Mouse (Mus musculus) liver (tissue): Measurements from ENCODE around the gene Noct.
A peak's percentile ranks its signal among the peaks of the same experiment; 100 is the strongest.
"Not testable (repeated sequence)": the region's sequence is repeated elsewhere in the genome, so short reads cannot be mapped to it uniquely, and the experiment has no call there.

Experiments used
- DNase-seq: peaks from one replicate; pipeline ENCODE4 v3.0.0-alpha.2; 2020; ENCODE audit warnings: mixed read lengths

Gene Noct

DNA sequence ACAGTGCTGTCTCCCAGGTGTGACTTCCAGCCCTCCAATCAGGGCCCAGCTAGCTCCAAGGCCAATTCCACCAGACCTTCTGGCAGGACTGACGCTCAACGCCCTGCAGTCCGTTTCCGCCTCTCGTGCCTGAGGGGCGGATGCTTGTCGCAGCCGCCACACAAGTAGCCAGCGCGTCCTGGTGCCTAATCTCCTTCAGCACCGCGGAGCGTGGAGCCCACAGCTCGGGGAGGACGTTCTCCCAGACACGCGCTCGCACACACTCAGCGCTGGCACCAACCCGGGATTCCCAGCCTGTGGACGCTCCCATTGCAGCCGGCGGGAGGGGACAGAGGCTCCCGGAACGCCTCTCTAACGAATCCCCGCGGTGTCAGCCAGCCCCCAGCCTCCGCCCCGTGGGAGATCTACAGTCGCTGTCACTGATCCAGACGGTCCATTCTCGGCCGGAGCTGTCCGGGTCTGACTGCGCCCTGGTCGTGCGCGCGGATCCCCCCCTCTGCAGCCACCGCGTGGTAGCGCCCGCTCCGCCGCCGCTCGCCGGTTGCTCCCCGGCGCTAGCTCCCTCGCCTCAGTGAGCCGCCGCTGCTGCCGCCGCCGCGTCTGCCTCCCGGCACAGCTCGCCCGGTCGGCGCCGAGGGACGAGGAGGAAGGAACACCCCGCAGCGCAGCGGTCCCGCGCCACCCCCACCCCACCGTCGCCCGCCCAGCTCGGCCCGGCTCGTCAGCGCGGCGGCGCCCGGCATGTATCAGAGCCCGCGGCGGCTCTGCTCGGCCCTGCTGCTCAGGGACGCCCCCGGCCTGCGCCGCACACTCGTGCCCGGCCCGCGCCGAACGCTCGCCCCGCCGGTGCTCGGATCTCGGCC, at the start of gene Noct:
Gene Noct (plus strand): TSS at position 85 of the 863 bp plus-strand sequence.
- peak; percentile 95 for DNase-seq

DNA sequence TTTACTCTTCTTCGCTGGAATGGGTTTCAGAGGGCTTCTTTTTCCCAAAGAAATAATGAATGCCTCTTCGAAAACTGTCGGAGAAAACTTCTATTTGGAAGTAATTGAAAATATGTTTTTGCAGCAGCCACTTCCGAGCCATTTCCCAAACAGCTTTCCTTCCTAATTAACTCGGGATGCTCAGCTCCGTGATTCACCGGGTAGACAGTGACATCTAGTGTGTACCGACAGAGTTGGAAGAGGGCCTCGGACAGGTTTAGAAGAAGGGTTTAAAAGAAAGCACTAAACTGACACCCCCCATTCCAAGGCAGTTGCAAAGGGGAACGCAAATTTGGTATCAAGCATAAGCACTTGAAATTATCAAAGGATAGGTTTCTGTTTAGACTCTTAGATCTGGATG, 46.1 kb upstream of the Noct start:
- no peak for DNase-seq

DNA sequence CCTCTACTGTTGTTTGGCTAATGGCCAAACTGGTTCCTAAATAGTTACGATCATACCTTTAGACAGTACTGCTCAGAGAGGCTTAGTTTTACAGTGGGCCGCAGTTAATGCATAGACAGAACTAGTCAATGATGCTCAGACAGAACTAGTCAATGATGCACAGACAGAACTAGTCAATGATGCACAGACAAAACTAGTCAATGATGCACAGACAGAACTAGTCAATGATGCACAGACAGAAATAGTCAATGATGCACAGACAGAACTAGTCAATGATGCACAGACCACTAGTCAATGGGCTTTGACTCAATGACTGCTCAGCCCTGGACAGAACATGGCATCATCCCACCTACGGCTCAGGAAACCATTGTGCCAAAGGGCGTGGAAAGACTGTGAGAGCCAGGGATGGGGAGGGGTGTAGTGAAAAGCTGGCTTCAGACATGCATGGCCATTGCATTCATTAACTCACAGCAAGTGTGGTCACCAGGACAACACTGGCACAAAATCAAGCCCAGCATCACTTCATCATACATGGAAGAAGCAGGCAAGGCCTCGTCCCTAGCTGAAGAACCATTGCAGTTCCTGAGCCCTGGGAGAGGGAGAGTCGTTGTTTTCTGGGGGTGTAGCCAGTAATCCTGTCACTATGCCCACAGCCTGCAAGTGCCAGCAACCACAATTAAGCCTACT, 44.6 kb upstream of the Noct start:
- DNase-seq = no peak

DNA sequence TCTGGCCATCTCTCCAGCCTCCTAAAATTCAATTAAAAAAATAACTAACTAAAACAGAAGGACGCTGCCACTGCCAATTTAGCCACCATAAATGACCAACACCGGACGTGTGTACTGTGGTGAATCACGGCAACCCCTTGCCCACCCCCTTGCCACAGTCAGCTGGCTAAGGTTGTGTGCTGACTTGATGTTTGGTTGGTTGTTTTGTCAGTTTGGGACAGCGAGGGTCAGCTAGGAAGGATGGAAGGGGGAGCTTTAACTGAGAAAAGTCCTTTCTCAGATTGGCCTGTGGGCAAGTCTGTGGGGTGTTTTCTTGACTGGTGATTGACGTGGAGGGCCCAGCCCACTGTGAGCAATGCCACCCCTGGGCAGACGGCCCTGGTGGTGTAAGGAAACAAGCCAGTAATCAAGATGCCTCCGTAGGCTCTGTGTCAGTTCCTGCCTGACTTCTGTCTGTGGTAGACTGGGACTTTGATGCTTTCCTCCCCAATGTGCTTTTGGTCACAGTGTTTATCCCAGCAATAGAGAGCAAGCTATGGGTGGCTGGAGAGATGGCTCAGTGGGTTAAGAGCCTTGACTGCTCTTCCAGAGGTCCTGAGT, 43.8 kb upstream of the Noct start:
- no peak for DNase-seq

DNA sequence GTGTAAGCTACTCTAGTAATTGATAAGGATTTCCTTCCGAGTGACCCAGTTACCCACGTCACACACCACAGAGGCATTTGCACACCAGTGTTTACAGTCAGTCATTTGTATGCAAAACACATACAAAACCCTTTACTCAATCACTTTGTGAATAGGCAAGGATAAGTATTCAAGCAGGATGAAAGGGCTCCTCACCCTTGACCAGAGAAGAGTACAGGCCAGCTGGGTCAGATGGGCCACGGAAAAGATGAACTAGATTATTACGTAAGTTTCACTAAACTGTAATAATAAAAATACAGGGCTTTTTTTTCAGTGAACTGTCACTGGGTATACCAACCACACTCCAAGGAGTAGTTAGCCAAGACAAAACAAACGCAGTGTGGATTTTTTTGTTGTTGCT, 41.8 kb upstream of the Noct start:
- DNase-seq = no peak

DNA sequence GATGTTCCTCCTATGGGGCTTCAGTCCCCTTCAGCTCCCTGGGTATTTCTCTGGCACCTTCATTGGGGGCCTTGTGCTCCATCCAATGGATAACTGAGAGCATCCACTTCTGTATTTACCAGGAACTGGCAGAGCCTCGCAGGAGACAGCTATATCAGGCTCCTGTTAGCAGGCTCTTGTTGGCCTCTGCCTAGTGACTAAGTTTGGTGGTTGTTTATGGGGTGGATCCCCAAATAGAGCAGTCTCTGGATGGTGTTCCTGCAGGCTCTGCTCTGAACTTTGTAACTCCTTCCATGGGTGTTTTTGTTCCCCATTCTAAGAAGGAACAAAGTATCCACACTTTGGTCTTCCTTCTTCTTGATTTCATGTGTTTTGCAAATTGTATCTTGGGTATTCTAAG, 40.7 kb upstream of the Noct start:
- DNase-seq = not testable (repeated sequence)

DNA sequence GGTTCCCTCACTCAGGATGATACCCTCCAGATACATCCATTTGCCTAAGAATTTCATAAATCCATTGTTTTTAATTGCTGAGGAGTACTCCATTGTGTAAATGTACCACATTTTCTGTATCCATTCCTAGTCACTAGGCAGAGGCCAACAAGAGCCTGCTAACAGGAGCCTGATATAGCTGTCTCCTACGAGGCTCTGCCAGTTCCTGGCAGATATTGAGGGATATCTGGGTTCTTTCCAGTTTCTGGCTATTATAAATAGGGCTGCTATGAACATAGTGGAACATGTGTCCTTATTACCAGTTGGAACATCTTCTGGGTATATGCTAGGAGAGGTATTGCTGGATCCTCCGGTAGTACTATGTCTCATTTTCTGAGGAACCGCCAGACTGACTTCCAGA, 40.3 kb upstream of the Noct start:
- DNase-seq = not testable (repeated sequence)

DNA sequence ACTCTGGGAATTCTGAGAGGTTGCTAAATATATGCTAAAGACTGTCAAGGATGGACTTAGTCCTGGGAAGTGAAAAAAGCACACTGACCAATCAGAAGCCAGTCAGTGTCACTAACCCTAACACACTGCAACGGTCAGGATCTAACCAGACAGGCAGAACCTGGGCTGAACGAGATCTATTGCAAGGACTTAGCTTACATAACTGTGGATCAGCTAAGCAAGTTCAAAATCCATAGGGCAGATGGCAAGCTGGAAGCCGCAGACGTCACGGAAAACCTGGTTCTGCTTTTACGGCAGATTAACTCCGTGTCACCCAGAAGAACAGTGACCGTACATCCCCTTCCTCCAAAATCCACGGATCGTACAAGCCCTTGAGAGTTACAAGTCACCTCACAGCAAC, 39.5 kb upstream of the Noct start:
- no peak for DNase-seq

DNA sequence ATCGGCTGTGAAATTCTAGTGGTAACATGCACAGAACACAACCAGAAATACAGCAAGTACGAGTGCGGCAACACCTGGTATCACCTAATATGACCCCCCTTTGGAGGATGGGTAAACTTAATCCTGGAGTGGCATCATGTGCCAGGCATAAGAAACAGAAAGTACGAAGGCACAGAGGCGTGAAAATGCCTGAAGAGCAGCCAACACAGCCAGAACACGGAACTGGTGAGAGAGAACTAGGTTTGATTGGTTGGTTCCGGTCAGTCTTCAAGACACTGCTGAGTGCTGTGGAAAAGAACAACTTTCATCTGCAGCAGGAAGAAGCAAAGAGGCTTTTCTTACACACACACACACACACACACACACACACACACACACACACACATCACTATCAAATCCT, 38.8 kb upstream of the Noct start:
- DNase-seq = no peak

DNA sequence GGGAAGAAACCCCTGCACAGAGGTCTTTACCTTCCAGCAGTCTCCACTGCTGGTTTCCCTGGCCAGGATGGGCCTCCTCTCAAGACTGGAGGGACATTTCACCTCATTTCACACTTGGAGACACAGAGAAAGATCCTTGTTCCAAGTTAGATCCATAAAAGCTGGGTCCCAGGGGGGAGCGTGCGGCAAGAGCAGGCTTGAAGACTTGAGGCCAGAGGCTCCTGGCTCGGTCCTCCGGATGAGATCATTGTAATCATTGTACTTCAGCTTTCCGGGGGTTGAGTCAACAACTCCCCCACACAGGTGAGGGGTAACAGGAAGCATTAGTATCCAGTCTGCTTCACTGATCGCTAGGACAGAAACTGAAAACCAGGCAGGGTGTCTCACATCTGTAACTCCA, 30.2 kb upstream of the Noct start:
- no peak for DNase-seq

DNA sequence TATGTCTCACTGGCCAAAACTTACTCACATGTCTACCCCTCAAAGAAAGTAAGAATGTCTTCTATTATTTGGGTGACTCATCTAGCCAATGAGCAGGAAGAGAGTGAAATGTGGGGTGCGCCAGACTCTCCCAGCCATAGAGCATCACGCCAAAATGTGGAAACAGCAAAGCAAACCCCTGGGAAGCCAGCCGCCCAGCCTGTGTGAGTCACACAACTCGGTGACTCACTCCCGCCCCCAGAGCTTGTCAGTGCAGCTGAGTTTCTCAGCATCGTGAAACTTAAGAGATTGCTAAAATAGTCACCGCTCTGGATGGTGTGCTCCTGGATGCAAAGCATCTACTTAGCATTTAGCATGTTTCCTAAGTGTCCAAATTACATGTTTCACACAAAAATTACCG, 28.9 kb upstream of the Noct start:
- DNase-seq = peak; percentile 18

DNA sequence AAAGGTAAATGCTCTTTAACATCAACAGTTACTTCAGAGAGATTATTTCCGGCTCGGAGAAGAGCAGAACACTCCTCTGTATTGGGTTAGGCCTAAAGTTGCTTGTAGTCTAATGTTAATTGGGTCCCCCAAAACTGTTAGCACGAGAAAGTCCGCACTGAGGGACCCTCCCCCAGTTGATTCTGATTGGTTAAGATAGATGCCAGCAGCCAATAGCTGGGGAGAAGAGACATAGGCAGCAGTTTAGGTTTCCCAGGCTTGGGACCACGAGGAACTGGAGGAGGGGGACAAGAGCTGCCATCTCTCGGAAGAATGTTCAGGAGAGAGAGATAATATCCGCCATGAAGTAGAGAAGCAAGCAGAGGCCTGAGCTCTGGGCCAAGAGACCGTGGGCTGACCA, 28.5 kb upstream of the Noct start:
- DNase-seq = no peak

DNA sequence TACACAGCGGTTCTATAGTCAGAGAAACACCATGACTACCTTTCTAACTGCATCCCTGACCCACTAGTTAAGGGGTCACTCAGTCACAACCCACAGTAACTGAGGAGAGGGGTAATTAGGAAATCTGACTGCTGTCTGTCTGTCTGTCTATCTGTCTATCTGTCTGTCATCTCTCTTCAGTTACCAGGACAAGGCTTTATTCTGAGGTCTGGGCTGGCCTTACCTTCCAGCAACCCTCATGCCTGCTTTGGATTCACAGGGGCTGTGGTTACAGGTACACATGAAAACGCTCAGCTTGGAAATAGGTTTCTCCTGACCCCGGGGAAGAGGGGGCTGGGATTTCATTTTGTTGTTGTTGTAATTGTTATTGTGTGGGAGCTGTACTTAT, 27.5 kb upstream of the Noct start:
- no peak for DNase-seq

DNA sequence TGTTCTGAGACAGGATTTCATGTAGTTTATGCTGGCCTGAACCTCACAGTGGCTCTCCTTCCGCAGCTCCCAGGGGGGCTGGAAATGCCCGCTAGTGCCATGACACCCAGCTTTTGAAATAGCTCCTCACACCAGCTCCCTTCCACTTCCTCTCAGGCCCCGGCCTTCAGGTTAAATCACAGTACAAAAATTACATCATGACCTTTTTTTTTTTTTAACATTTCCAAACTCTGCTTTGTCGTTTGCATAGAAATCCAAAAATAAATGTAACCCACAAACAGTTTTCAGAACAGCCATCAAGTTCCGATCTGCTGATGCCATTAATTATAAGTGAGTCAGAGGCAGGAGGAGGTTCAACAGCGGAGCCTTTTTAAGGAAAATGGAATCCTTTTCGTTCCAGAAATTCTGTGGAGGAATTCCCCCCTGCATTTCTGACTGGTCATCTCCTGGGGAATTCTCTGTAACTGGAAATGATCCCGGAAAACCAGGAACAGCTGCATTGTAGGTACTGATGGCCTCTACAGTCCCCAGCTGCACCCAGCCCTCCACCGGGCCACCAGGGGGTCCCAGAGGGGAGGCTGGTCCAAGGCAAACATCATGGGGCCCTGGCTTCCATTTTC, 27.0 kb upstream of the Noct start:
- no peak for DNase-seq

DNA sequence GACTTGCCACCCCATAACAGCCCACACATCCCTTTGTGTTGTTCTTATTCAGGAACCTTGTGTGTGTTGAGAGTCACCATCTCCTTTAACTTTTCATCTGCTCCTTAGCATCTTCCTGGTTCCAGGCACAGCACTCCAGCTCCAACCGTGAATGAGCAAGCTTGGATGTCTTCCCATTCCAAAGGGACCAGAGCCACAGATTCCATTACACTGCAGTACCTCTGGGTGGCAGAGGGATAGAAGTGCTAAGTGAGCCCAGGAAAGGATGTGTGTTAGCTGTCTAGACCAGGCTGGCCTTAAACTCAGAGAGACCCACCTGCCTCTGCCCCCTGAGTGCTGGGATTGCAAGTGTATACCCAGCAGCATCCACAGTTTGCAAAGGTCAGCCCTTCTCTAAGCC, 26.0 kb upstream of the Noct start:
- no peak for DNase-seq

DNA sequence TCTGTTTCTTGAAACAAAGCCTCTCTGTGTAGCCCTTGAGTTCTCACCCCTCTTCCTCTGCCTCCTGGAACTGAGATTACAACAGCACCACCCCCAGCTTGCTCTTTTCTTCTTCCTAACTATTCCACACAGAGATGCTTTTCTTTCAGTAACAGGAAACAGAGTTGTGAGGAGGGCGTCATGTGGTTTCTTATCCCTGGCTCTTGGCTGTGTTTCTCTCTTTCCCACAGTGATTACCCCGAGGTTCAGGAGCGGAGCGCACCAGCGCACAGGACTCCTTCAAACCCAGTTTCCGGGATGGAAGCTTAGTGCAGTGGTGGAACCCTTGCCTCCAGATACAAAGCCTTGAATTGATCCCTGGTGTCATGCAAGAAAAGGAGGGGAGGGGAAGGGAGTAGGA, 25.1 kb upstream of the Noct start:
- DNase-seq = no peak

DNA sequence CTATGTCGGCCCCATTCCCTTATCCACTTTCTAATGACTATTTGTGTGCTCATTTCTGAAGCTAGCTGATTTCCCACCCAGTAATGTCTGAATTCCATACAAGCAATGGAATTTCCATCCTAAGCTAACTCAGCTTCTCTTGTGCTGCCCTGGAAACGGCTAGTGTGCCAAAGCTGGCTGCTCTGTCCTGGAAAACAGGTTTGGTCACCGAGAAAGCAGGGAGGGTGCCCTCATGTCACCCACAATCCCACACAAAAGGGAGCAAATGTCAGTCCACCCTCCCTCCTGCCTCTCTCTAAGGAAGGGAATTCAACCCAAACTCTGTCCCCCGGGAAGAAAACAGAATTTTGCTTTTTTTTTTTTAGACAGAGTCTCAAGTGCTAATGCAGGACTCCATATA, 23.9 kb upstream of the Noct start:
- no peak for DNase-seq

DNA sequence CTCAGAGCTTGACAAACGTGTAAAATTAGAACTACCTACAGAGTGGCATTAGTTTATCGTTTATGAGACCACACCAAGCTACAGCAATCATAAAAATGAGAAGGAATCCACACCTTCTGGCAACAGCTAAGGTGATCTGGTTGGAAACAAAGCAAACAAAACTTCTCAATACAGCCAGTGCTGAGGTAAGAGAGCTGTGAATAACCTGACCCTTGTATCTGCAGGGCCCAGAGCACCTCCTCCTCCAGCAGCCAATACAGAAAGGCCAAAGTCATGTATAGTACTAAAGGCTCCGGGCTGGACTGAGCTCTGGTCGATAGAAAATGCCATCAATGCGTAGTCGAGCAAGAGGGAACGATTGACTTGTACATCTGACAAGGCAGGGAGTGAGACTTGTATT, 23.4 kb upstream of the Noct start:
- DNase-seq = no peak

DNA sequence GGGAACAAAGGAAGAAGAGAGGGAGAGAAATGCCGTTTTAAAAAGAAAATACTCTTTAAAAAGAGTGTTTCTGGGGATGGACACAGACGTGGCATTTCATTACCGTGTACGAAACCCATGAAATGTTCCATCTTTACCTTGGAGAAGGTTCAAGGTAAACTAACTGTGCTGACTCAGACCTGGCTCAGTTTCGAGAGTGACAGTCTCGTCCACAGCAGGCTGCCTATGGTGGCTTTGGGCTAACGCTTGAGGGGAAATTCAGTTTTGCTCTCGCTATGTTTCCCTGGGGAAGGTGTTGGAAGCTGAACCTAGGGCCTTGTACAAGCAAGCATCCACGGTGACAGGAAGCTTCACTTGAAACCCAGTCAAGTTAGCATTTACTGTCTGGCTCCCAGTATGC, 22.3 kb upstream of the Noct start:
- no peak for DNase-seq

DNA sequence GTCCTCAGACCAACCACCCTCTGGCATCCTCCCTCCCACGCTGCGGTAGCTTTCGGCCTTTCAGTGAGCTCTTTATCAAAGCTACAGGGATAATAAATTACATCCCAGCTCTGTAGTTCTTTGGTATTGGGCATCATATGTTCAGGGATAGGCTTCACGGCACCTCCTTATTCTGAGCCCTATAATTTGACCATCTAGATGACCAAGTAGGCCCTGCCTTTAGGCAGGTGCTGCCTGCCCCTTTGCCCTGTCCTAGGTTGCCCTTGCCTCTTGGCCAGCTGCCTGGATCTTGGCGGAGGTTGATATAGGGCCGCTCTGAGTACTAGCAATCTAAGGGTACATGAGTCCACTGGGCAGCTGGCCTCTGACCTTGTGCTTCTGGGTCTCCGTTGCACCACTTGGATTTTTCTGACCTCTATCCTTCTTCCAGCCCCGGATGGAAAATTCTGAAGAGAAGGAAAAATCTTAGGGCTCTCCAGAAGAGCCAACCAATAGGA, 21.7 kb upstream of the Noct start:
- DNase-seq = no peak

DNA sequence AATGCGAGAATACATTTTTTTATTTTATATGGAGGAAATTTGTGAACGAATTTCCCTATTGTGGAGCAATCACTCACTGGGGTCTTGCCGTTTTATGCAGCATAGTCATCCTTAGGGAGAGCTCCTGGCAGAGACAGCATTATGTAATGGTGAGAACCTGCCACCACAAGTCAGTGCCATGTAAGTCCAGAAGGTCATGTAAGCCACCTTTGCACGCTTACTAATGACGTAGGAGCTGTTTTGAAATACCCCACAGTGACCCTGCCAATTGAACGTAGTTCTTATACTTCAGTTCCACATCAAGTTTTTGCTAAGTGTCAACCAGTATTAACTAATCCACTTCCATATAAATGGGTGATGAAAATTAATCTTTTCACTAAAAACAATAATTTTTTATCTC, 20.3 kb upstream of the Noct start:
- no peak for DNase-seq

DNA sequence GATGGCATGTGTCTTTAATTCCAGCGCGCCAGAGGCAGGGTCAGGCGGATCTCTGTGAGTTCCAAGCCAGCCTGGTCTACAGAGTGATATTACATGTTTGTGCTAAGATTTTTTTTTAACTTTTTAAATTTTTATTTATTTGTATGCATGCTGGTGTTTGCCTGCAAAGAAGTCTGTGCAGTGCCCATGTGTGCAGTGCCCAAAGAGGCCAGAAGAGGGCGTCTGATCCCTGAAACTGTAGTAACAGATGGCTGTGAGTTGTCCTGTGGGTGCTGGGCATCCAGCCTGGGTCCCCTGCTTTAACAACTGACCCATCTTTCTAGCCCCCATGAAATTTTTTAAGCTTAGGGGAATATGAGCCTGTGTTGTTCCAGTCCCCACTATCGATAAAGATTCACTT, 19.8 kb upstream of the Noct start:
- DNase-seq = no peak

DNA sequence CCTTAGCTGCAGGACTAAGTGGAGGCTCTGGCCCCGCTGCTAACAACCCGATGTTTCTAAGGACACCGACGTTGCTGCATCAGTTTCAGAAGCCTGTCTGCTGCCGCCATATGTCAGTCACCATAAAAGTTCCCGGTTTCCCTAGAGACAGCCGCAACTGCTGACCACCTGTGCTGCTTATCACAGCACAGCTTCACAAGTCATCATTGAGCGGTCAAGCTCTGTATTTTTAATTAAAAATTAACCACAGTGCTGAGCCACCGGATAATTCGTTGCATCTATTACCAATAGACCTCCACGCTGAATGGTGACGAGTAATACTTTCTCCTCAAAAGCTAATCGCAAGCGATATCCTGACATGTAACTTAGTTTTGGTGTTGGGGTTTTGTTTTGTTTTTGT, 19.4 kb upstream of the Noct start:
- no peak for DNase-seq

DNA sequence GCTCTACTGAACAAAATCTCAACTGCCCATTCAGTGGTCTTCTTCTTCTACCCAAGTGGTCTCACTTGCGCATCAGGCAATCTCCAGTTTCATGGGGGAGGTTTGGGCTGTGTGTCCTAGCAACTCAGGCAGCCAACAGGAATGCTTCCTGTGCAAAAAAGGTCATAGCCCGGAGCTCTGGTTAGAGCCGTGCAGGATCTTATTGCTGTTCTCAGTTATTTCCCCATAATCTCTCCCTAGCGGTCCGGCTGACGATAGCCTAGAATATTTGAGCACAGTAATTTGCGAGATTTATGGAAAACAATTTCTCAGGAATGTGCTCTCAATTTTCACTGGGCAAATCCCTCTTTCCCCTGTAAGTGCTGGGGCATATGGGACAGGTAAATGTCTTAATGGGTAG, 17.7 kb upstream of the Noct start:
- no peak for DNase-seq
